In the genomic region with DNA sequence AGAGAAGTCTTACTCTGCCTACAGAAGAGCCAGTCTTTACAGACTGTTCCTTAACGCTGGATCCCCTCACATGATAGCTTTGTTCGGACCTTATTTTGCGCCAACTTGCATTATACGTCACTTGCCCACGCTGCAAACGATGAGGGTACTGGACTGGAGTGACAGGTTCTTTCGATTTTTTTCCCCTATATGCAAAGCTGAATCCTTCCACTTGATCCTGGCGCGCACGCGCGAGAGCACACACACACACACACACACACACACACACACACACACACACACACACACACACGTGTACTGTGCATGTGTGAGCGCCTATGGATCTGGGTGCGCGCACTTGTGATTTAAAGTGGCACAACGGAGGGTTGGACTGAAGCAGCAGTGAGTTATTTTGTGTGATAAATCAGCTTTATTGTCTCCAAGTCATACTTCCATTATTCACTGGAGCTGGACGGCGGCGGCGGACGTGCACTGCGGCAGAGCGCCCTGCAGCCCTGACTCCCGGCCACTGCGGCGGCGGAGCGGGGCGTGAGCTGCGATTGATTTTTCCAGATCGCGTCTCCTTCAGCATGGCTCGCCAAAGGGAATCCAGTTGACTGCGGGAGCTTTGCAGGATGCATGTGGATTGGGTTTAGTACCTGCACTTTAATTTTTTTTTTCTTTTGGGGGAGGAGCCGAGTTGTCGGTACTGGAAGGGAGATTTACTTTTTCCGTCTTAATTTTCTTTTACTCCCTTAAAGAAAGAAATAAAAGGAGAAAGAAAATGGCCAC, we compare ENCODE assay signal across 8 mouse cellular contexts. TPM values are rescaled to one million over a fixed set of nuclear protein-coding genes. Genes with fewer than 3 reads are reported as not detected.
A peak's percentile ranks its signal among the peaks of the same experiment; 100 is the strongest.
DNase-seq lines count a peak whose midpoint lies in the region; ATAC-seq and TF ChIP-seq lines count a peak whose summit lies in the region.

No protein-coding gene starts in this region.

- no peak for TF ChIP-seq CTCF in kidney, postnatal 0 days (IDR thresholded peaks at IDR 0.05; ENCODE audit: low read depth)

- peak; percentile 81 for ATAC-seq in forebrain, embryonic 12.5 days (ENCODE audit: low FRiP score)
- peak; percentile 68 for ATAC-seq in heart, embryonic 15.5 days (replicated peaks; ENCODE audit: insufficient number of reproducible peaks, insufficient read depth, low FRiP score, low read depth)
- ATAC-seq in kidney, postnatal 0 days (replicated peaks; ENCODE audit: low FRiP score, low read depth) = peak; percentile 74
- ATAC-seq in liver, embryonic 15.5 days (ENCODE audit: insufficient read depth) = peak; percentile 34; the same call in 1 of the 2 replicates
- peak; percentile 82 for ATAC-seq in neural tube, embryonic 11.5 days (ENCODE audit: insufficient read depth, low FRiP score, low TSS enrichment)

- no peak overlapping the region for H3K27ac ChIP-seq in ES-E14 (ENCODE audit: insufficient read depth, low read depth, low read length, poor library complexity, severe bottlenecking)
- peak overlapping the region; percentile 78 for H3K27ac ChIP-seq in brown adipose tissue, adult 24 weeks (replicated peaks; ENCODE audit: low read depth, low read length)
- peak overlapping the region; percentile 75 for H3K27ac ChIP-seq in forebrain, embryonic 12.5 days
- peak overlapping the region; percentile 83 for H3K27ac ChIP-seq in heart, embryonic 15.5 days
- peak overlapping the region; percentile 77 for H3K27ac ChIP-seq in kidney, postnatal 0 days
- H3K27ac ChIP-seq in liver, embryonic 15.5 days (replicated peaks) = no peak overlapping the region
- peak overlapping the region; percentile 75 for H3K27ac ChIP-seq in neural tube, embryonic 11.5 days (ENCODE audit: low read depth, low read length)

- in situ Hi-C loops in ES-E14 (cut with MboI; ENCODE audit: low sequenced_read_pairs in 2 of 2, unreplicated experiment in 2 of 2) = no loop called here

- peak overlapping the region; percentile 70 for H3K4me2 ChIP-seq in forebrain, embryonic 12.5 days
- H3K4me2 ChIP-seq in heart, embryonic 15.5 days = peak overlapping the region; percentile 73
- peak overlapping the region; percentile 81 for H3K4me2 ChIP-seq in kidney, postnatal 0 days (ENCODE audit: low read length)
- H3K4me2 ChIP-seq in liver, embryonic 15.5 days = peak overlapping the region; percentile 61
- H3K4me2 ChIP-seq in neural tube, embryonic 11.5 days (ENCODE audit: low read depth) = peak overlapping the region; percentile 75

- H3K4me3 ChIP-seq in ES-E14 (ENCODE audit: insufficient read depth in 1 of 2, low read depth in 1 of 2, low read length in 2 of 2, poor library complexity in 1 of 2, severe bottlenecking in 1 of 2) = peak overlapping the region; percentile 54 to 55; a peak in 3 of 4 replicates
- peak overlapping the region; percentile 79 for H3K4me3 ChIP-seq in brown adipose tissue, adult 24 weeks (ENCODE audit: insufficient read depth, low read depth, low read length)
- H3K4me3 ChIP-seq in forebrain, embryonic 12.5 days (replicated peaks) = peak overlapping the region; percentile 45
- H3K4me3 ChIP-seq in heart, embryonic 15.5 days = peak overlapping the region; percentile 59
- H3K4me3 ChIP-seq in kidney, postnatal 0 days (replicated peaks; ENCODE audit: low read depth, low read length) = peak overlapping the region; percentile 50
- H3K4me3 ChIP-seq in liver, embryonic 15.5 days (replicated peaks) = peak overlapping the region; percentile 49
- H3K4me3 ChIP-seq in neural tube, embryonic 11.5 days (ENCODE audit: low read depth, low read length) = peak overlapping the region; percentile 34

- H3K36me3 ChIP-seq in ES-E14 (ENCODE audit: control insufficient read depth, insufficient read depth, low read length, poor library complexity, severe bottlenecking) = no peaks in the 10 kb centered on the region
- no peaks in the 10 kb centered on the region for H3K36me3 ChIP-seq in forebrain, embryonic 12.5 days (replicated peaks)
- H3K36me3 ChIP-seq in heart, embryonic 15.5 days = no peaks in the 10 kb centered on the region
- no peaks in the 10 kb centered on the region for H3K36me3 ChIP-seq in kidney, postnatal 0 days (ENCODE audit: insufficient read depth, low read length)
- no peaks in the 10 kb centered on the region for H3K36me3 ChIP-seq in liver, embryonic 15.5 days (replicated peaks)
- no peaks in the 10 kb centered on the region for H3K36me3 ChIP-seq in neural tube, embryonic 11.5 days (ENCODE audit: control insufficient read depth, insufficient read depth, low read length)

- no peak for DNase-seq in ES-E14 (ENCODE audit: low read depth, low spot score)
- peak; percentile 84 for DNase-seq in kidney, postnatal 0 days (ENCODE audit: low spot score)
- DNase-seq in neural tube, embryonic 11.5 days (ENCODE audit: low spot score) = peak; percentile 88
- DNase-seq in urinary bladder, adult 2 months (ENCODE audit: low spot score) = peak; percentile 69

- H3K4me1 ChIP-seq in ES-E14 (ENCODE audit: control insufficient read depth in 2 of 2, insufficient read depth in 2 of 2, low read length in 2 of 2, poor library complexity in 1 of 2) = peaks cover 0 to 2% of the 10 kb centered on the region in 2 experiments; a peak in 2 of 4 replicates
- H3K4me1 ChIP-seq in brown adipose tissue, adult 24 weeks (ENCODE audit: control insufficient read depth, insufficient read depth, insufficient read length, low read length) = peaks cover 15% of the 10 kb centered on the region
- H3K4me1 ChIP-seq in forebrain, embryonic 12.5 days = peaks cover 32% of the 10 kb centered on the region
- peaks cover 30% of the 10 kb centered on the region for H3K4me1 ChIP-seq in heart, embryonic 15.5 days (replicated peaks)
- H3K4me1 ChIP-seq in kidney, postnatal 0 days (replicated peaks; ENCODE audit: insufficient read depth, low read length) = peaks cover 11% of the 10 kb centered on the region; the same call in 1 of the 2 replicates
- H3K4me1 ChIP-seq in liver, embryonic 15.5 days (replicated peaks) = peaks cover 7% of the 10 kb centered on the region; the same call in 1 of the 2 replicates
- H3K4me1 ChIP-seq in neural tube, embryonic 11.5 days (ENCODE audit: control insufficient read depth, insufficient read depth, low read length) = peaks cover 14% of the 10 kb centered on the region; the same call in 1 of the 2 replicates

- no peak overlapping the region for H3K9ac ChIP-seq in ES-E14 (ENCODE audit: insufficient read depth, low read depth, low read length, poor library complexity, severe bottlenecking)
- H3K9ac ChIP-seq in forebrain, embryonic 12.5 days = peak overlapping the region; percentile 64
- peak overlapping the region; percentile 66 for H3K9ac ChIP-seq in heart, embryonic 15.5 days
- H3K9ac ChIP-seq in kidney, postnatal 0 days (ENCODE audit: low read depth, low read length) = peak overlapping the region; percentile 59
- H3K9ac ChIP-seq in liver, embryonic 15.5 days = no peak overlapping the region; the same call in 1 of the 2 replicates
- H3K9ac ChIP-seq in neural tube, embryonic 11.5 days (ENCODE audit: low read length) = peak overlapping the region; percentile 68

- H3K9me3 ChIP-seq in ES-E14 (ENCODE audit: control insufficient read depth, insufficient read depth, low read depth, low read length) = no peaks in the 10 kb centered on the region
- H3K9me3 ChIP-seq in forebrain, embryonic 12.5 days = no peaks in the 10 kb centered on the region
- no peaks in the 10 kb centered on the region for H3K9me3 ChIP-seq in heart, embryonic 15.5 days (replicated peaks)
- no peaks in the 10 kb centered on the region for H3K9me3 ChIP-seq in kidney, postnatal 0 days (replicated peaks; ENCODE audit: low read length)
- H3K9me3 ChIP-seq in liver, embryonic 15.5 days (replicated peaks) = no peaks in the 10 kb centered on the region
- no peaks in the 10 kb centered on the region for H3K9me3 ChIP-seq in neural tube, embryonic 11.5 days (ENCODE audit: control insufficient read depth, low read length)

- under 1% methylated on average over 38 of the region's 38 CpGs for WGBS in forebrain, embryonic 12.5 days
- under 1% methylated on average over 38 of the region's 38 CpGs for WGBS in heart, embryonic 15.5 days
- under 1% methylated on average over 38 of the region's 38 CpGs for WGBS in kidney, postnatal 0 days
- under 1% methylated on average over 38 of the region's 38 CpGs for WGBS in liver, embryonic 15.5 days (ENCODE audit: insufficient replicate concordance)
- under 1% methylated on average over 38 of the region's 38 CpGs for WGBS in neural tube, embryonic 11.5 days

- H3K27me3 ChIP-seq in forebrain, embryonic 12.5 days = peaks cover 47% of the 10 kb centered on the region
- no peaks in the 10 kb centered on the region for H3K27me3 ChIP-seq in heart, embryonic 15.5 days
- peaks cover 21% of the 10 kb centered on the region; the same call in 1 of the 2 replicates for H3K27me3 ChIP-seq in kidney, postnatal 0 days (ENCODE audit: insufficient read depth, low read length)
- peaks cover 71% of the 10 kb centered on the region for H3K27me3 ChIP-seq in liver, embryonic 15.5 days
- peaks cover 5% of the 10 kb centered on the region; the same call in 1 of the 2 replicates for H3K27me3 ChIP-seq in neural tube, embryonic 11.5 days (ENCODE audit: control insufficient read depth, insufficient read depth, low read length)

TF ChIP-seq in ES-E14, 5 proteins besides CTCF, POLR2A, EP300 and RAD21 (continues in another document):
- TF ChIP-seq HCFC1 (IDR thresholded peaks at IDR 0.05; ENCODE audit: borderline replicate concordance, insufficient read depth, low read length) = no peak

RNA-seq across cellular contexts. Expression of a gene that starts 15.1 kb away (rescaled TPM):
- 0.26 and 0.27 TPM in 2 replicates for total RNA-seq in ES-E14 (2012; rRNA removed)
- 43.3 and 74.8 TPM in 2 replicates for polyA plus RNA-seq in brown adipose tissue, adult 24 weeks (2012; ENCODE audit: insufficient read depth, insufficient read length, missing spikeins)
- 62.1 and 67.2 TPM in 2 replicates for polyA plus RNA-seq in forebrain, embryonic 12.5 days (2016; fragmentation: Nextera tagmentation; extraction: Ambion mirVana)
- 46.8 and 47.9 TPM in 2 replicates for polyA plus RNA-seq in heart, embryonic 15.5 days (2015; fragmentation: Nextera tagmentation; extraction: Ambion mirVana)
- 25.9 and 29.1 TPM in 2 replicates for polyA plus RNA-seq in kidney, postnatal 0 days (2015; fragmentation: Nextera tagmentation; extraction: Ambion mirVana)
- polyA plus RNA-seq in liver, embryonic 15.5 days (2015; fragmentation: Nextera tagmentation; extraction: Ambion mirVana) = 4.1 TPM in 2 replicates
- polyA plus RNA-seq in neural tube, embryonic 11.5 days (2014; fragmentation: Nextera tagmentation; extraction: Ambion mirVana) = 29.0 and 31.7 TPM in 2 replicates
- polyA plus RNA-seq in urinary bladder, adult 2 months (2012; rRNA removed) = 19.6 and 36.7 TPM in 2 replicates

RNA-seq across cellular contexts. Expression of a gene that starts 20.5 kb away (rescaled TPM):
- not detected in 2 replicates for total RNA-seq in ES-E14 (2012; rRNA removed)
- polyA plus RNA-seq in brown adipose tissue, adult 24 weeks (2012; ENCODE audit: insufficient read depth, insufficient read length, missing spikeins) = not detected in 2 replicates
- 50.8 and 52.3 TPM in 2 replicates for polyA plus RNA-seq in forebrain, embryonic 12.5 days (2016; fragmentation: Nextera tagmentation; extraction: Ambion mirVana)
- 0.25 and 0.30 TPM in 2 replicates for polyA plus RNA-seq in heart, embryonic 15.5 days (2015; fragmentation: Nextera tagmentation; extraction: Ambion mirVana)
- polyA plus RNA-seq in kidney, postnatal 0 days (2015; fragmentation: Nextera tagmentation; extraction: Ambion mirVana) = 0.38 and 0.71 TPM in 2 replicates
- polyA plus RNA-seq in liver, embryonic 15.5 days (2015; fragmentation: Nextera tagmentation; extraction: Ambion mirVana) = 0.10 and 0.12 TPM in 2 replicates
- 9.1 and 9.8 TPM in 2 replicates for polyA plus RNA-seq in neural tube, embryonic 11.5 days (2014; fragmentation: Nextera tagmentation; extraction: Ambion mirVana)
- 0.22 and 0.72 TPM in 2 replicates for polyA plus RNA-seq in urinary bladder, adult 2 months (2012; rRNA removed)

Comparison
In these comparisons a context has a peak if more than half of its experiments do, and no peak if none do; other contexts are left out.
1. H3K27ac ChIP-seq: peak in brown adipose tissue, adult 24 weeks (single experiment), forebrain, embryonic 12.5 days (single experiment), heart, embryonic 15.5 days (single experiment), kidney, postnatal 0 days (single experiment) and neural tube, embryonic 11.5 days (single experiment); none in ES-E14 (single experiment) and liver, embryonic 15.5 days (single experiment).
2. H3K9ac ChIP-seq: peak in forebrain, embryonic 12.5 days (single experiment), heart, embryonic 15.5 days (single experiment), kidney, postnatal 0 days (single experiment) and neural tube, embryonic 11.5 days (single experiment); none in ES-E14 (single experiment) and liver, embryonic 15.5 days (single experiment).
3. Peak in every context shown above with its lines, with median percentiles within 50 percentile points of each other: H3K4me3 ChIP-seq, ATAC-seq and H3K4me2 ChIP-seq.